Mouse (Mus musculus) C2C12 (cell line): ENCODE measurements around the gene Dhx58.

Experiments
- CEBPB ChIP-seq: IDR thresholded peaks from one replicate; pipeline ENCODE4 v1.6.1; 2011; ENCODE audit warnings: low read depth, mild to moderate bottlenecking, control low read depth, moderate library complexity
- CTCF ChIP-seq: IDR thresholded peaks from one replicate; pipeline ENCODE4 v1.5.1; 2011; ENCODE audit not compliant: control insufficient read depth, insufficient read depth, insufficient read length
- FOSL1 ChIP-seq: IDR thresholded peaks from one replicate; pipeline ENCODE4 v1.8.0; 2011; ENCODE audit warnings: mild to moderate bottlenecking, low read length; ENCODE audit not compliant: poor library complexity, insufficient read depth, severe bottlenecking
- MAX ChIP-seq: IDR thresholded peaks from one replicate; pipeline ENCODE4 v1.6.1; 2011; ENCODE audit warnings: mild to moderate bottlenecking, control low read depth
- MYOD1 ChIP-seq: IDR thresholded peaks from one replicate; pipeline ENCODE4 v1.6.1; 2011; ENCODE audit warnings: low read depth; ENCODE audit not compliant: control insufficient read depth, insufficient read length
- MYOG ChIP-seq: IDR thresholded peaks from one replicate; pipeline ENCODE4 v1.6.1; 2011; ENCODE audit not compliant: control insufficient read depth, insufficient read length; ENCODE audit errors: extremely low read depth
- USF1 ChIP-seq: IDR thresholded peaks from one replicate; pipeline ENCODE4 v1.6.1; 2011; ENCODE audit warnings: low read depth, mild to moderate bottlenecking, control low read depth, moderate library complexity

DNA sequence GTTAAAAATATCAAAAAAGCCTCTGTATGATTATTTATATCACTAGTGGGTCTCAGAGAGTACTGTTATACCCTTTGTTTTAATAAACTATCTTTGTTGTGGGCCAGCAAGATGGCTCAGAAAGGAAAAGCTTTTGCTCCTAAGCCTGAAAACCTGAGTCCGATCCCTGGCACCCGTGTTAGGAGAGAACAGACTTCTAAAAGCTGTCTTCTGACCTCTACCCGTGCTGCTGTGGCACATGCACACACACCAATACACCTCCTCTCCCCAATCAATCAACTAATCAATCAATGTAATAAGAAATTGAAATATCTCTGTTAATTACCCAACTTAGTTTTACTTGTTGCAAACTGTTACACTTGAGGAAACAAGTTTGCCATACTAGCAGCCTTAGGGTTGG is 3.4 kb downstream of the Dhx58 start:
- TF ChIP-seq CTCF: no peak
- no peak for TF ChIP-seq USF1
- no peak for TF ChIP-seq MAX
- TF ChIP-seq MYOD1: no peak
- TF ChIP-seq CEBPB: no peak
- no peak for TF ChIP-seq MYOG
- TF ChIP-seq FOSL1: no peak
